Mouse (Mus musculus) neural tube, embryonic 11.5 days (tissue): ENCODE results near the gene Nrgn. TPM values are rescaled to one million over a fixed set of nuclear protein-coding genes. Genes with fewer than 3 reads are reported as not detected.

Experiments used
- ATAC-seq: fragments of 200-750 bp; cut with Nextera tagmentation; 2 replicates; pipeline ENCODE4 v1.8.0; 2017; ENCODE audit warnings: moderate number of reproducible peaks, mild to moderate bottlenecking, moderate TSS enrichment, moderate library complexity; ENCODE audit not compliant: insufficient read depth, low FRiP score, low TSS enrichment
- DNase-seq: peaks from one replicate; pipeline ENCODE4 v3.0.0-alpha.2; 2015; ENCODE audit warnings: low spot score
- H3K27ac ChIP-seq: fragments of 300-500 bp; sonication (generic); 2 replicates; pipeline ENCODE4 v1.5.1; 2014; ENCODE audit warnings: low read depth, mild to moderate bottlenecking, low read length
- H3K27me3 ChIP-seq: fragments of 300-500 bp; sonication (generic); 2 replicates; pipeline ENCODE4 v1.6.1; 2014; ENCODE audit warnings: mild to moderate bottlenecking, low read length, mixed read lengths; ENCODE audit not compliant: control insufficient read depth, insufficient read depth
- H3K36me3 ChIP-seq: fragments of 300-500 bp; sonication (generic); 2 replicates; pipeline ENCODE4 v1.6.1; 2014; ENCODE audit warnings: mild to moderate bottlenecking, low read length, moderate library complexity, mixed read lengths; ENCODE audit not compliant: control insufficient read depth, insufficient read depth
- H3K4me1 ChIP-seq: fragments of 300-500 bp; sonication (generic); 2 replicates; pipeline ENCODE4 v1.6.1; 2014; ENCODE audit warnings: low read length, mixed read lengths; ENCODE audit not compliant: control insufficient read depth, insufficient read depth
- H3K4me2 ChIP-seq: fragments of 300-500 bp; sonication (generic); 2 replicates; pipeline ENCODE4 v1.6.1; 2014; ENCODE audit warnings: low read depth, mild to moderate bottlenecking, moderate library complexity
- H3K4me3 ChIP-seq: fragments of 300-500 bp; sonication (generic); 2 replicates; pipeline ENCODE4 v1.5.1; 2014; ENCODE audit warnings: low read depth, low read length
- H3K9ac ChIP-seq: fragments of 300-500 bp; sonication (generic); 2 replicates; pipeline ENCODE4 v1.6.1; 2014; ENCODE audit warnings: mild to moderate bottlenecking, low read length
- H3K9me3 ChIP-seq: fragments of 300-500 bp; sonication (generic); 2 replicates; pipeline ENCODE4 v1.6.1; 2016; ENCODE audit warnings: low read length; ENCODE audit not compliant: control insufficient read depth
- WGBS: fragments of 180-500 bp; shearing (Covaris S2); extraction: QIAGEN DNeasy Blood & Tissue Kit; methylation state at CpG from one replicate; pipeline ENCODE4 v1.1.7; 2014; 5-methylcytosine and 5-hydroxymethylcytosine counted together
- polyA plus RNA-seq: library from polyadenylated mRNA; unstranded; fragments of >200 nt; fragmentation: Nextera tagmentation; extraction: Ambion mirVana; gene quantifications from 2 replicates; pipeline ENCODE4 v1.2.1, GENCODE M21; 2014

Nrgn gene
- polyA plus RNA-seq, 1 experiment from 2014 or later = 2.3 TPM

DNA sequence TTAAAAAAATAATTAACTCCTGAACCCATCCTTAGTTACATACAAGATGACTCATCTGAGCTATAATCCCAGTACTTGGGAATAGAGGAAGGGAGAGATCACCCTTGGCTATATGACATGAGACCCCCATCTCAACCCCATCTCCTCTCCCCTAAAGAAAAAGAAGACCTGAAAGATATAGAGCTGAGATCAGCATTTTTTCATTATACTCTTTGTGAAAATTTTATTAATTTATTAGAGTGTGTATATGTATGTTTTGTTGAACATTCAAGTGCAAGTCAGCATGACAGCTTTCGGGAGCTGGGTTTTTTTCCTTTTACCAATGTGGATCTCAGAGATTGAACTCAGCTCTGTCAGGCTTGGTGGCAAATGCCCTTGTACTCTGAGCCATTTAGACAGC, 51.5 kb downstream of the Nrgn start:
- ATAC-seq (no peak), DNase-seq (no peak)
- Histone ChIP-seq H3K36me3 (no peaks in the 10 kb centered on the region), H3K4me2 (no peak overlapping the region), H3K4me1 (no peaks in the 10 kb centered on the region), H3K27ac (no peak overlapping the region), H3K4me3 (no peak overlapping the region), H3K9me3 (no peaks in the 10 kb centered on the region), H3K9ac (no peak overlapping the region), H3K27me3 (no peaks in the 10 kb centered on the region)
- 90% methylated on average over 1 of the region's 1 CpGs for WGBS

GRCm38 (mm10) chr9:37500201-37500600, 52.5 kb downstream of the Nrgn start:
- 79% methylated on average over 3 of the region's 3 CpGs for WGBS
- no peak overlapping the region for H3K4me2 ChIP-seq
- DNase-seq = no peak
- no peaks in the 10 kb centered on the region for H3K4me1 ChIP-seq
- no peak overlapping the region for H3K4me3 ChIP-seq
- no peak overlapping the region for H3K27ac ChIP-seq
- H3K36me3 ChIP-seq = no peaks in the 10 kb centered on the region
- H3K9me3 ChIP-seq = no peaks in the 10 kb centered on the region
- no peaks in the 10 kb centered on the region for H3K27me3 ChIP-seq
- no peak for ATAC-seq
- no peak overlapping the region for H3K9ac ChIP-seq

DNA sequence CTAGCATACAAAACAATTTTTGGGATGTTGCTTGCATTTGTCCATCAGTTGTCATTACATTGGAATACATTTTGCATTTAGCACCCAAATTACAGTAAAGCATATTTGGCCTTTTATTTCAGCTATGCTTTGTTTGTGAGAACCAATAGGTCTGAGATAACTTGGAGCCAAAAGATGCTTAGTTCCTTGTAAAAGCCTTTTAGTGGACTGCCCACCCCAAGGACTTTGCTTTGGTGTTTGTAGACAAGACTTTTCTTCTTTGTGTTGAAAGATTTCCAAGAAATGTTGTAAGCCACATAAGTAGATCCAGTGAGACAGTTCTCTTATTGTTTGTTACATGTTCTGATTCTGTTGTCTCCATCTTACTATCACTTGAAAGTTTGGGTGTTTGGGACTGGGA, 56.4 kb downstream of the Nrgn start:
- H3K4me2 ChIP-seq = no peak overlapping the region
- H3K9me3 ChIP-seq = no peaks in the 10 kb centered on the region
- H3K4me1 ChIP-seq = no peaks in the 10 kb centered on the region
- ATAC-seq (no peak), DNase-seq (no peak)
- H3K9ac ChIP-seq = no peak overlapping the region
- no peak overlapping the region for H3K4me3 ChIP-seq
- H3K27me3 ChIP-seq = no peaks in the 10 kb centered on the region
- no peak overlapping the region for H3K27ac ChIP-seq
- no peaks in the 10 kb centered on the region for H3K36me3 ChIP-seq

GRCm38 (mm10) chr9:37495761-37496160, 56.9 kb downstream of the Nrgn start:
- Histone ChIP-seq H3K36me3 (no peaks in the 10 kb centered on the region), H3K4me1 (peaks cover 1% of the 10 kb centered on the region; the same call in 1 of the 2 replicates), H3K27ac (no peak overlapping the region), H3K4me3 (no peak overlapping the region), H3K9ac (no peak overlapping the region), H3K4me2 (no peak overlapping the region), H3K9me3 (no peaks in the 10 kb centered on the region), H3K27me3 (no peaks in the 10 kb centered on the region)
- DNase-seq (no peak), ATAC-seq (no peak)
- WGBS = 78% methylated on average over 3 of the region's 3 CpGs

Other genes starting within 250 kb of the Nrgn start
- 6.7 and 7.7 TPM in 2 replicates for gene Ccdc15, start 204.5 kb downstream of the Nrgn start, polyA plus RNA-seq
- gene Hepacam, start 185.6 kb downstream of the Nrgn start, polyA plus RNA-seq = not detected in 2 replicates
- gene Robo4, start 151.0 kb downstream of the Nrgn start, polyA plus RNA-seq = 6.7 and 11.6 TPM in 2 replicates
- 85.4 and 89.9 TPM in 2 replicates for gene Robo3, start 119.7 kb downstream of the Nrgn start, polyA plus RNA-seq
- 35.4 and 39.9 TPM in 2 replicates for gene Msantd2, start 63.6 kb downstream of the Nrgn start, polyA plus RNA-seq
- gene Esam, start 24.8 kb downstream of the Nrgn start, polyA plus RNA-seq = 33.1 and 35.7 TPM in 2 replicates
- 0.38 TPM in 1 of 2 replicates, not detected in the other for gene Vsig2, start 13.6 kb downstream of the Nrgn start, polyA plus RNA-seq
- gene Siae, start 2.8 kb upstream of the Nrgn start, polyA plus RNA-seq = 9.0 and 9.6 TPM in 2 replicates
- gene Spa17, start 60.8 kb upstream of the Nrgn start, polyA plus RNA-seq = 13.3 and 16.0 TPM in 2 replicates
- gene Tbrg1, start 104.4 kb upstream of the Nrgn start, polyA plus RNA-seq = 135 and 142 TPM in 2 replicates
- gene Panx3, start 116.3 kb upstream of the Nrgn start, polyA plus RNA-seq = not detected in 2 replicates
- gene Olfr160, start 163.3 kb upstream of the Nrgn start, polyA plus RNA-seq = not detected in 2 replicates
- gene Olfr874, start 192.2 kb upstream of the Nrgn start, polyA plus RNA-seq = not detected in 2 replicates
- not detected in 2 replicates for gene Olfr875, start 219.0 kb upstream of the Nrgn start, polyA plus RNA-seq